Mouse (Mus musculus) G1E (cell line): ENCODE data around the gene Rcsd1. TPM values are rescaled to one million over a fixed set of nuclear protein-coding genes. Genes with fewer than 3 reads are reported as not detected.

Experiments used
- ATAC-seq: 2 replicates; pipeline ENCODE4 v1.8.0; 2016; ENCODE audit warnings: mild to moderate bottlenecking; ENCODE audit not compliant: insufficient number of reproducible peaks, poor library complexity, low FRiP score, severe bottlenecking; ENCODE audit errors: extremely low read depth
- DNase-seq: peaks from one replicate; pipeline ENCODE4 v3.0.0; 2012; ENCODE audit warnings: low spot score
- H3K27me3 ChIP-seq: 2 replicates; pipeline ENCODE4 v1.6.1; 2012; ENCODE audit warnings: mild to moderate bottlenecking, low read length, inconsistent platforms; ENCODE audit not compliant: insufficient read depth
- H3K36me3 ChIP-seq: replicated peaks from 2 replicates; pipeline ENCODE3; 2012; ENCODE audit warnings: mild to moderate bottlenecking, inconsistent platforms
- H3K4me1 ChIP-seq: 2 replicates; pipeline ENCODE4 v1.6.1; 2012; ENCODE audit warnings: low read depth, low read length, inconsistent platforms, mixed read lengths; ENCODE audit not compliant: insufficient read depth
- H3K4me3 ChIP-seq: 2 replicates; pipeline ENCODE4 v1.5.1; 2012; ENCODE audit warnings: low read depth, mild to moderate bottlenecking, inconsistent platforms, low read length, moderate library complexity, mixed read lengths
- H3K9me3 ChIP-seq: replicated peaks from 2 replicates; pipeline ENCODE4 v1.6.1; 2012; ENCODE audit warnings: inconsistent platforms
- CTCF ChIP-seq: IDR thresholded peaks from 2 replicates; pipeline ENCODE4 v1.5.1; 2012; ENCODE audit warnings: low read depth, low read length, inconsistent platforms, mixed read lengths
- GATA1 ChIP-seq: IDR thresholded peaks from 2 replicates; pipeline ENCODE4 v1.6.1; 2012; ENCODE audit warnings: borderline replicate concordance, low read length, inconsistent platforms, mixed read lengths
- GATA2 ChIP-seq: IDR thresholded peaks from 2 replicates; pipeline ENCODE4 v1.6.1; 2012; ENCODE audit warnings: low read depth, low read length, inconsistent platforms, borderline replicate concordance
- POLR2AphosphoS5 ChIP-seq: IDR thresholded peaks from 2 replicates; pipeline ENCODE4 v1.6.1; 2012; ENCODE audit warnings: low read depth, low read length, inconsistent platforms; ENCODE audit not compliant: insufficient replicate concordance
- TAL1 ChIP-seq: conservative IDR thresholded peaks from 2 replicates; pipeline ENCODE4 v1.6.1; 2012; ENCODE audit warnings: low read depth, low read length, inconsistent platforms, mixed read lengths
- polyA plus RNA-seq: library from polyadenylated mRNA; stranded (reverse); fragments of >175 nt; gene quantifications from 2 replicates; pipeline ENCODE4 v1.2.3, GENCODE M21; 2012
- total RNA-seq, 2 experiments: library from RNA; stranded (forward) in 1 of 2; stranded (reverse) in 1 of 2; fragments of 200-1000 nt in 1 of 2; fragments of >200 nt in 1 of 2; fragmentation: Nextera tagmentation in 1 of 2; gene quantifications; 2 replicates each; pipeline ENCODE4 v1.2.3; 2014 to 2017

The Rcsd1 gene
- total and polyA plus RNA-seq, 3 experiments = 15.8 to 27.3 (median 16.1) TPM

- DNase-seq = no peak
- H3K4me1 ChIP-seq = no peaks in the 10 kb centered on the region
- ATAC-seq = no peak
- peaks cover 22% of the 10 kb centered on the region for H3K27me3 ChIP-seq
- no peaks in the 10 kb centered on the region for H3K9me3 ChIP-seq
- H3K36me3 ChIP-seq = no peaks in the 10 kb centered on the region
- H3K4me3 ChIP-seq = no peak overlapping the region
- no peak for TF ChIP-seq GATA1
- no peak for TF ChIP-seq GATA2
- no peak for TF ChIP-seq POLR2AphosphoS5
- no peak for TF ChIP-seq TAL1
- TF ChIP-seq CTCF = no peak
Observed at GRCm38 (mm10) chr1:165741989-165742388, 32.4 kb upstream of the Rcsd1 start.

- Histone ChIP-seq H3K4me1 (peaks cover 5% of the 10 kb centered on the region; the same call in 1 of the 2 replicates), H3K4me3 (no peak overlapping the region), H3K27me3 (peaks cover 20% of the 10 kb centered on the region), H3K36me3 (no peaks in the 10 kb centered on the region), H3K9me3 (no peaks in the 10 kb centered on the region)
- no peak for TF ChIP-seq CTCF
- no peak for TF ChIP-seq GATA1
- TF ChIP-seq GATA2 = no peak
- TF ChIP-seq TAL1 = no peak
- TF ChIP-seq POLR2AphosphoS5 = no peak
- ATAC-seq = no peak
- no peak for DNase-seq
Observed at GRCm38 (mm10) chr1:165738985-165739384, 29.4 kb upstream of the Rcsd1 start.

GRCm38 (mm10) chr1:165737867-165738266 lies 28.3 kb upstream of the Rcsd1 start:
- TF ChIP-seq GATA1 = no peak
- no peak for TF ChIP-seq CTCF
- no peak for TF ChIP-seq GATA2
- TF ChIP-seq POLR2AphosphoS5 = no peak
- no peak for TF ChIP-seq TAL1
- H3K4me1 ChIP-seq = peaks cover 5% of the 10 kb centered on the region; the same call in 1 of the 2 replicates
- no peaks in the 10 kb centered on the region for H3K9me3 ChIP-seq
- ATAC-seq (no peak), DNase-seq (no peak)
- no peaks in the 10 kb centered on the region for H3K36me3 ChIP-seq
- peaks cover 20% of the 10 kb centered on the region for H3K27me3 ChIP-seq
- no peak overlapping the region for H3K4me3 ChIP-seq

GRCm38 (mm10) chr1:165737451-165737850 lies 27.9 kb upstream of the Rcsd1 start:
- no peaks in the 10 kb centered on the region for H3K9me3 ChIP-seq
- no peak for DNase-seq
- no peaks in the 10 kb centered on the region for H3K36me3 ChIP-seq
- H3K4me1 ChIP-seq = peaks cover 5% of the 10 kb centered on the region; the same call in 1 of the 2 replicates
- TF ChIP-seq GATA1 (no peak), TAL1 (no peak), POLR2AphosphoS5 (no peak), GATA2 (no peak), CTCF (no peak)
- peaks cover 17% of the 10 kb centered on the region for H3K27me3 ChIP-seq
- ATAC-seq = no peak
- H3K4me3 ChIP-seq = no peak overlapping the region

- Histone ChIP-seq H3K36me3 (no peaks in the 10 kb centered on the region), H3K27me3 (peaks cover 11% of the 10 kb centered on the region), H3K4me3 (no peak overlapping the region), H3K9me3 (no peaks in the 10 kb centered on the region), H3K4me1 (peaks cover 5% of the 10 kb centered on the region)
- ATAC-seq (peak; percentile 76), DNase-seq (peak; percentile 40)
- TF ChIP-seq CTCF = peak; percentile 94
- no peak for TF ChIP-seq TAL1
Observed at GRCm38 (mm10) chr1:165735826-165736818, 26.6 kb upstream of the Rcsd1 start.

- peaks cover 5% of the 10 kb centered on the region; the same call in 1 of the 2 replicates for H3K27me3 ChIP-seq
- H3K4me1 ChIP-seq = peaks cover 5% of the 10 kb centered on the region
- DNase-seq (no peak), ATAC-seq (no peak)
- H3K9me3 ChIP-seq = no peaks in the 10 kb centered on the region
- no peak overlapping the region for H3K4me3 ChIP-seq
- TF ChIP-seq CTCF = no peak
- no peak for TF ChIP-seq GATA2
- TF ChIP-seq TAL1 = no peak
- no peak for TF ChIP-seq POLR2AphosphoS5
- no peak for TF ChIP-seq GATA1
- H3K36me3 ChIP-seq = no peaks in the 10 kb centered on the region
Observed at GRCm38 (mm10) chr1:165734840-165735239, 25.3 kb upstream of the Rcsd1 start.
